Mouse (Mus musculus): ENCODE results near the gene Tmigd3.

- TF ChIP-seq POLR2A (IDR thresholded peaks at IDR 0.05; ENCODE audit: low read depth, low read length) (no peak), CTCF (IDR thresholded peaks at IDR 0.05; ENCODE audit: extremely low read depth, insufficient read length, insufficient replicate concordance, low read depth, low read length) (no peak)
Observed at GRCm38 (mm10) chr3:105896811-105897210, 26.1 kb downstream of the Tmigd3 start.
